Mouse (Mus musculus): ENCODE results near the gene Fbln2. TPM values are rescaled to one million over a fixed set of nuclear protein-coding genes. Genes with fewer than 3 reads are reported as not detected.

Fbln2 gene
- polyA plus RNA-seq, 1 experiment from 2014 or later, result 22.1 TPM

DNA sequence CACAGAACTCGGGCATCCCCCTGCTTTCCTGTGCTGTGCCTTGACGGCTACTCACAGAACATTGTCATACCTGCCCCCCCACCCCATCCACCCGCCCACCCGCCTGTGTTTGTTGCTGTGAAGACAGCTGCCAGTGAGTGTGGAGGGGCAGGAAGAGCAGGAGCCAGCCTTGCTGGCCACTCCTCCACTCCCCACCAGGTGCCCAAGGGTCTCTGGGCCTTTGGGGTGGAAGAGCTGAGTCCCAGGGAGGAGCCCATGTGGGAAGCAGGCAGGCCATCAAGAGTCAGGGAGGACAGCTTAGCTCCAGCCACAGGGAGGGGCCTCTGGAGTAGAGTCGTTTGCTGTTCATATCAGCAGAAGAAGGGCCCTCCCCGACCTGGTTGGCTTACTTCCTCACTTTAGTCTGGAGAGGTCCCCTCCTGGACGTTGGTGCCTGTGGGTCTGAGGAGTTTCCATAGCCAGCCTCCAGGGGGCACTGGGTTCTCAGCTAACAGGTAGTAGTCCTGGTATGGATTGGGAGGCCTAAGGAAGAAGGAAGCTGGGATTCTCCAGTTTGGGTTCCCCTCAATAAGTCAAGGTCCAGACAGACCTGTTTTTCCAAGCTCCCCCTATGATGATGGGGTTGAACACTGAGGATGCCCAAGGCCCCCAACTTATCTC lies 38.9 kb upstream of the Fbln2 start:
- Histone ChIP-seq H3K9me3 (ENCODE audit: control insufficient read depth, low read length) (no peaks in the 10 kb centered on the region), H3K4me3 (ENCODE audit: low read length) (no peak overlapping the region), H3K27ac (ENCODE audit: low read depth, low read length) (no peak overlapping the region), H3K36me3 (ENCODE audit: control insufficient read depth, insufficient read depth, low read length) (peaks cover 10% of the 10 kb centered on the region; the same call in 1 of the 2 replicates), H3K4me2 (replicated peaks; ENCODE audit: low read depth, low read length) (no peak overlapping the region), H3K4me1 (ENCODE audit: control insufficient read depth, insufficient read depth, low read length) (no peaks in the 10 kb centered on the region), H3K27me3 (ENCODE audit: control insufficient read depth, insufficient read depth, low read length) (no peaks in the 10 kb centered on the region), H3K9ac (ENCODE audit: low read depth, low read length) (no peak overlapping the region)
- peak; percentile 54 for ATAC-seq (ENCODE audit: low FRiP score, low TSS enrichment)
- whole genome bisulfite sequencing, result 53% methylated on average over 7 of the region's 7 CpGs

DNA sequence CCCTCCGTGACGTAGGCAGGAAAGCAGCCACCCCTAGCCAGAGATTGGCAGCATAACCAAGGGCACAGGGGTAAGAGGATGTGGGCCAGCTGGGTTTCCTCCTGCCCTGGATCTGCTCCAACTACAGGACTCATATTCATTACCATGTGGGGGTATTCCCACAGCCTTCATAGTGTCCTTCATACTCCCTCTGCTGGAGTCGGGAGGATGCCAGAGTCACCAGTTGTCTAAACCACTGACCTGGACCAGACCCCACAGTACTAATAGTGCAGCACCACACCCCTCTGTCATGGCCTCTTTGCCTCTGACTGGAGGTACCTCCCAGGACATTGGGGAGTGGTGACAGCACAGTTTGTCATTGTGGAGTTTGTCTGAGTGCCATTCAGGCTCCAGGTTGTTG lies 38.0 kb upstream of the Fbln2 start:
- no peaks in the 10 kb centered on the region for H3K4me1 ChIP-seq (ENCODE audit: control insufficient read depth, insufficient read depth, low read length)
- H3K9me3 ChIP-seq (ENCODE audit: control insufficient read depth, low read length), result no peaks in the 10 kb centered on the region
- no peaks in the 10 kb centered on the region for H3K27me3 ChIP-seq (ENCODE audit: control insufficient read depth, insufficient read depth, low read length)
- no peak overlapping the region for H3K4me3 ChIP-seq (ENCODE audit: low read length)
- H3K36me3 ChIP-seq (ENCODE audit: control insufficient read depth, insufficient read depth, low read length), result peaks cover 10% of the 10 kb centered on the region; the same call in 1 of the 2 replicates
- no peak overlapping the region for H3K27ac ChIP-seq (ENCODE audit: low read depth, low read length)
- H3K9ac ChIP-seq (ENCODE audit: low read depth, low read length), result no peak overlapping the region
- ATAC-seq (ENCODE audit: low FRiP score, low TSS enrichment), result no peak
- WGBS, result 66% methylated on average over 3 of the region's 3 CpGs
- no peak overlapping the region for H3K4me2 ChIP-seq (replicated peaks; ENCODE audit: low read depth, low read length)

DNA sequence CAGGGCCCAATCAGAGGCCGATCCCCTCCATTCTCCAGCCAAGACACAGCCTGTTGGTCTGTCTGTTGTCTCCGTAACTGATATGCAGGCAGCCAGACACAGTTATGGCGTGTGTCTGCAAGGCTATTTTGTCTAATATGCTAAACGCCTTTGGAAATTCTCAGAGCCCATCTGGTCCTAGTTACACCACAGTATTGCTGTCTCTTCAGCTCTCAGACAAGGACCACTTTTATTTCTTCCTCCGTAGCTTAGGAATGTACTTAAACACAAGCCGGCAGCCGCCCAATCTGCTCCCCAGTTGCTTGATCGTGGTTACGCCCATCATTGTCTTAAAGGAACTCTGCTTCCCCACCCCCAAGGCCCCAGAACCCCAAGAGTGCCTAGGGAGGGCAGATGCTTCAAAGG lies 31.5 kb upstream of the Fbln2 start:
- Histone ChIP-seq H3K36me3 (ENCODE audit: control insufficient read depth, insufficient read depth, low read length) (no peaks in the 10 kb centered on the region), H3K4me1 (ENCODE audit: control insufficient read depth, insufficient read depth, low read length) (no peaks in the 10 kb centered on the region), H3K4me3 (ENCODE audit: low read length) (no peak overlapping the region), H3K4me2 (replicated peaks; ENCODE audit: low read depth, low read length) (no peak overlapping the region), H3K27ac (ENCODE audit: low read depth, low read length) (no peak overlapping the region), H3K27me3 (ENCODE audit: control insufficient read depth, insufficient read depth, low read length) (no peaks in the 10 kb centered on the region), H3K9ac (ENCODE audit: low read depth, low read length) (no peak overlapping the region), H3K9me3 (ENCODE audit: control insufficient read depth, low read length) (no peaks in the 10 kb centered on the region)
- 59% methylated on average over 9 of the region's 9 CpGs for WGBS
- no peak for ATAC-seq (ENCODE audit: low FRiP score, low TSS enrichment)

DNA sequence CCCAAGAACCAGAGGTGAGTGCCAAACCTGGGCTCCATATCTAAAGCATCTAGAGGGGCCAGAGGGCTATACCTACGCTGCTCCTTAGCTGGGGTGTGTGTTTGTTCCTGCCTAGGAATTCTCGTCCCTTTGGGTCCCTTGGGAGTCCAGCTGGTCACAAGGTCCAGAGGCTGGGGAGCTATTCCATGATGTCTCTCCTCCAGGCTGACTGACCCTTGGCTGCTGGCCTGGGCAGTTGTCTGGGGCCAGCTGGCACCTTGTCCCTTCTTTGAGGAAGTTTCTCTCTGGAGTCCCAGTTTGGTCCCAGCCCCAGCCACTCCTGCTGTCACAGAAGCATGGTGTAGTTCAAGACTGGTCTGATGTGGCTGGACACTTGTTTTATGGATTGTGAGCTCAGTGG lies 30.9 kb upstream of the Fbln2 start:
- no peaks in the 10 kb centered on the region for H3K9me3 ChIP-seq (ENCODE audit: control insufficient read depth, low read length)
- no peak overlapping the region for H3K4me2 ChIP-seq (replicated peaks; ENCODE audit: low read depth, low read length)
- H3K27me3 ChIP-seq (ENCODE audit: control insufficient read depth, insufficient read depth, low read length), result no peaks in the 10 kb centered on the region
- no peaks in the 10 kb centered on the region for H3K36me3 ChIP-seq (ENCODE audit: control insufficient read depth, insufficient read depth, low read length)
- no peak overlapping the region for H3K9ac ChIP-seq (ENCODE audit: low read depth, low read length)
- ATAC-seq (ENCODE audit: low FRiP score, low TSS enrichment), result no peak
- H3K27ac ChIP-seq (ENCODE audit: low read depth, low read length), result no peak overlapping the region
- no peak overlapping the region for H3K4me3 ChIP-seq (ENCODE audit: low read length)
- WGBS, result 57% methylated on average over 2 of the region's 2 CpGs
- H3K4me1 ChIP-seq (ENCODE audit: control insufficient read depth, insufficient read depth, low read length), result no peaks in the 10 kb centered on the region

DNA sequence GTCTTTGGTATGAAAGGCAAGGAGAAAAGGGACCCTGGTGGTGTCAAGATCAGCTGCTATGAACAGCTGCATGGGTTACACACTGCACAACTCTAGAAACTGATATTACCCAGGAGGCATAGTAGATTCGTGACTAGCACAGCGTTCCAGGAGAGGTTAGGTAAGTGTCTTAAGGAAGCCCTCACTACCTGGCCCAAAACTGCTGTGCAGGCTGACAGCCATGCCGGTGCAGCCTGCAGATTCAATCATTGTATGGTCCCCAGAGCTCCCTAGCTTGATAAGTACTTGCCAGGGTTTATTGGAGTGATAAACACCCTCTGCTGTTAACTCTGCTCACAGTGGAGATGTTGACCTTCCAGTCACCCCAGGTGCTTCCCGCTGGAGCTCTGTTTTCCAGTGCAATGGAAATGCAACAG lies 30.2 kb upstream of the Fbln2 start:
- no peaks in the 10 kb centered on the region for H3K27me3 ChIP-seq (ENCODE audit: control insufficient read depth, insufficient read depth, low read length)
- no peak overlapping the region for H3K4me3 ChIP-seq (ENCODE audit: low read length)
- no peak overlapping the region for H3K27ac ChIP-seq (ENCODE audit: low read depth, low read length)
- H3K4me1 ChIP-seq (ENCODE audit: control insufficient read depth, insufficient read depth, low read length), result no peaks in the 10 kb centered on the region
- no peaks in the 10 kb centered on the region for H3K9me3 ChIP-seq (ENCODE audit: control insufficient read depth, low read length)
- ATAC-seq (ENCODE audit: low FRiP score, low TSS enrichment), result no peak
- WGBS, result 72% methylated on average over 4 of the region's 4 CpGs
- H3K36me3 ChIP-seq (ENCODE audit: control insufficient read depth, insufficient read depth, low read length), result no peaks in the 10 kb centered on the region
- H3K4me2 ChIP-seq (replicated peaks; ENCODE audit: low read depth, low read length), result no peak overlapping the region
- H3K9ac ChIP-seq (ENCODE audit: low read depth, low read length), result no peak overlapping the region

DNA sequence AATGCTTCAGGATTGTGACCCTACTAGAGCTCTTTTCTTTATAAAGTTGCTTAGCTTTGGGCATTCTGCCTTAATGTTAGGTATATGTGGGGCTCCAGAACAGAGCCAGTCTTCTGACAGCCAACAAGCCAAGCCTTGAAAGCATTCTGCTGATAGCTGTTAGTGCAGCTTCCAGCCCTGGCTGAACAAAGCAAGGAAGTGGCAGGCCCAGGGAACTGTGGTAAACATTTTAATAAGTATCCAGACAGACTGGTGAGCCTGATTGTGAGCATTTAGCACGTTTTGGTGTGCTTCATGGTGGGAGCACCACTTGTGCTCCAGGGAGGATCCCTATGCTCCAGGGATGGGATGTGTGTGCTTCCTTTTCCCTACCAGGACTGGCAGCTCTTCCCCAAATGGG lies 29.2 kb upstream of the Fbln2 start:
- 45% methylated on average over 1 of the region's 1 CpGs for WGBS
- H3K27ac ChIP-seq (ENCODE audit: low read depth, low read length), result no peak overlapping the region
- ATAC-seq (ENCODE audit: low FRiP score, low TSS enrichment), result no peak
- H3K9ac ChIP-seq (ENCODE audit: low read depth, low read length), result no peak overlapping the region
- H3K27me3 ChIP-seq (ENCODE audit: control insufficient read depth, insufficient read depth, low read length), result no peaks in the 10 kb centered on the region
- no peaks in the 10 kb centered on the region for H3K4me1 ChIP-seq (ENCODE audit: control insufficient read depth, insufficient read depth, low read length)
- H3K4me2 ChIP-seq (replicated peaks; ENCODE audit: low read depth, low read length), result no peak overlapping the region
- no peaks in the 10 kb centered on the region for H3K36me3 ChIP-seq (ENCODE audit: control insufficient read depth, insufficient read depth, low read length)
- H3K9me3 ChIP-seq (ENCODE audit: control insufficient read depth, low read length), result no peaks in the 10 kb centered on the region
- no peak overlapping the region for H3K4me3 ChIP-seq (ENCODE audit: low read length)

DNA sequence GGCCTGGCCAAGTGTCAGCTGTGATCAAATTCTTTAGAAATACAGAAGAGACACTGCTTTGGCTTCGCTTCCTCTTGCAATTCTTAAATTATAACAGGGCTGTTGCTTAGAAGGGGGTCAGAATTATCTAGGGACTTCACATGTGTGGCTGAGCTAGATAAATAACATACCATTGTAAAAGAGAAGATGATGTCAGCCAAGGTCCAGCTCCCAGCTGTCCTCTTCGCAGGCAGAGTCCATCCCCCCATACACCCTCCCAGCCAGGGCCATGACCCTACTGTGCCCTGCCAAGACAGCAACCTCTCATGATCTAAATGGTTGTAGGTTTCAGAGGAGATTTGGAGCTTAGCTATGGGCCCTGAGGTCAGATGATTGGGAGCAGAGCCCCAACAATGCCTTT lies 28.3 kb upstream of the Fbln2 start:
- Histone ChIP-seq H3K9ac (ENCODE audit: low read depth, low read length) (no peak overlapping the region), H3K27me3 (ENCODE audit: control insufficient read depth, insufficient read depth, low read length) (no peaks in the 10 kb centered on the region), H3K4me3 (ENCODE audit: low read length) (no peak overlapping the region), H3K4me1 (ENCODE audit: control insufficient read depth, insufficient read depth, low read length) (no peaks in the 10 kb centered on the region), H3K27ac (ENCODE audit: low read depth, low read length) (no peak overlapping the region), H3K4me2 (replicated peaks; ENCODE audit: low read depth, low read length) (no peak overlapping the region), H3K9me3 (ENCODE audit: control insufficient read depth, low read length) (no peaks in the 10 kb centered on the region), H3K36me3 (ENCODE audit: control insufficient read depth, insufficient read depth, low read length) (no peaks in the 10 kb centered on the region)
- 67% methylated on average over 2 of the region's 2 CpGs for WGBS
- ATAC-seq (ENCODE audit: low FRiP score, low TSS enrichment), result no peak

DNA sequence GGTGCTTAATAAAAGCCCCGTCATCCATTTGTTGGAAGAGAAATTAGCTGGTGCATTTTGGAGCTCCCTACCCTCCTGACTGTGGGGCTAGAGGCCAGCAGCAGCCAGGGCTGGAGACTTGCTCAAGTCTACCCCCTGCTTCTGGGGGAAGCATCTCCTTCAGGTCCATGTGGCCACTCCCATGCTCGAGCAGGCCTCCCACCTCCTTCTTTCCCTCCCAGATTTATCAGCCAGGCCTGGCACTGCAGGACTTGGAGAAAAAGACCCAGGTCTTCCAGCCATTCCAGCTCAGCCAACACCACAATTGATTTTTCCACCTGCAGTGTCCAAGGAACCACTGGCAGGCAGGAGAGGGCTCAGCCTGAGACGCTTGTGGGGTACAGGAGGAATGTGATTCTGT lies 27.5 kb upstream of the Fbln2 start:
- Histone ChIP-seq H3K36me3 (ENCODE audit: control insufficient read depth, insufficient read depth, low read length) (no peaks in the 10 kb centered on the region), H3K4me1 (ENCODE audit: control insufficient read depth, insufficient read depth, low read length) (no peaks in the 10 kb centered on the region), H3K4me3 (ENCODE audit: low read length) (no peak overlapping the region), H3K9ac (ENCODE audit: low read depth, low read length) (no peak overlapping the region), H3K9me3 (ENCODE audit: control insufficient read depth, low read length) (no peaks in the 10 kb centered on the region), H3K27me3 (ENCODE audit: control insufficient read depth, insufficient read depth, low read length) (no peaks in the 10 kb centered on the region), H3K4me2 (replicated peaks; ENCODE audit: low read depth, low read length) (no peak overlapping the region), H3K27ac (ENCODE audit: low read depth, low read length) (no peak overlapping the region)
- 63% methylated on average over 3 of the region's 3 CpGs for WGBS
- ATAC-seq (ENCODE audit: low FRiP score, low TSS enrichment), result no peak

DNA sequence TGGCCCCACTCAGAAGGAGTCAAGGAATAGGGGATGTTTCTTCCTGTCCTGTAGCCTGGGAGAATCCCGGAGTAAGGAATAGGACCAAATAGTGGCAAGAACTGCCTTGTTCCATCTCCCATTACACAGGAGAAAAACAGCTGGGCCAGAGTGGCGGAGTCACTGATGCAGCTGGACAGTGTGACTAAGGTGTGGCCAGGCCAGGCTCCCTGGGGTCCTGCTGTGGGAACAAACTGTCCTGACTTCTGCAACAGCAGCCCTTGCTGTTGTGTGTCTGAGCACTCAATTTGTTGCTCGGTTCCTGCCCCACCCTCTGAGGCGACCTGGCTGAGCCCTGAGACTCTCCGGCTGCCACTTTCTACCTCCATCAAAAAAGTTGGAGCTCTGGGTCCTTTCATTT lies 26.8 kb upstream of the Fbln2 start:
- no peak overlapping the region for H3K4me2 ChIP-seq (replicated peaks; ENCODE audit: low read depth, low read length)
- no peaks in the 10 kb centered on the region for H3K27me3 ChIP-seq (ENCODE audit: control insufficient read depth, insufficient read depth, low read length)
- 70% methylated on average over 5 of the region's 5 CpGs for WGBS

More for the DNA sequence above, 26.8 kb upstream of the Fbln2 start:
- Histone ChIP-seq H3K36me3 (ENCODE audit: control insufficient read depth, insufficient read depth, low read length) (no peaks in the 10 kb centered on the region), H3K9ac (ENCODE audit: low read depth, low read length) (no peak overlapping the region), H3K4me1 (ENCODE audit: control insufficient read depth, insufficient read depth, low read length) (no peaks in the 10 kb centered on the region), H3K9me3 (ENCODE audit: control insufficient read depth, low read length) (no peaks in the 10 kb centered on the region), H3K4me3 (ENCODE audit: low read length) (no peak overlapping the region), H3K27ac (ENCODE audit: low read depth, low read length) (no peak overlapping the region)
- ATAC-seq (ENCODE audit: low FRiP score, low TSS enrichment), result no peak

Data from kidney, embryonic 14.5 days (tissue).